Mouse (Mus musculus) heart, postnatal 0 days (tissue): Measurements from ENCODE around the gene Tmem106c.

ENCODE experiments used
- CTCF ChIP-seq: IDR thresholded peaks from 2 replicates; pipeline ENCODE4 v1.5.1; 2016; ENCODE audit warnings: antibody characterized with exemption, control low read depth, low read depth
- EP300 ChIP-seq: IDR thresholded peaks from 2 replicates; pipeline ENCODE4 v1.6.1; 2016; ENCODE audit warnings: antibody characterized with exemption, low read depth

DNA sequence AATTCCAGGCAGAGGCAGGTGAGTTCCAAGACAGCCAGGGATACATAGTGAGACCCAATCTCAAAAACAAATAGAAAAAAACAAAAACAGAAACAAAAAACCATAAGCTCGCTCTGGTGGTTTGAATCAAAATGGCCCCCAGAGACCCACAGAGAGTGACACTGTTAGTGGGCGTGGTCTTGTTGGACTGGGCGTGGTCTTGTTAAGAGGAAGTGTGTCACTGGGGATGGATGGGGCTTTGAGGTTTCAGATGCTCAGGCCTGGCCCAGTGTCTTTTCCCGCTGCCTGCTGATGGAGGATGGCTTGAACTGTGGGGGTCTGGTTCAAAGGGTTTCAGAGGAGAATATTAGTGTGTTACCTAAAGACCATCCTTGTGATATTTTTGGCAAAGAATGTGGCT lies 53.9 kb downstream of the Tmem106c start:
- TF ChIP-seq CTCF (no peak), EP300 (no peak)
